Mouse (Mus musculus): ENCODE data around the gene Cntn5.

GRCm38 (mm10) chr9:10650632-10651031, 253.9 kb downstream of the Cntn5 start:
- TF ChIP-seq MYOG (IDR thresholded peaks at IDR 0.05; ENCODE audit: control insufficient read depth in 1 of 3, insufficient read depth in 1 of 3, insufficient read length in 2 of 3, low read depth in 2 of 3), result no peak
- no peak for TF ChIP-seq POLR2A (IDR thresholded peaks at IDR 0.05; ENCODE audit: insufficient read length, low read depth)
- no peak for TF ChIP-seq TCF3 (IDR thresholded peaks at IDR 0.05; ENCODE audit: insufficient read length, low read depth)
- TF ChIP-seq E2F4 (IDR thresholded peaks at IDR 0.05; ENCODE audit: insufficient read depth), result no peak
- no peak for TF ChIP-seq MAX (IDR thresholded peaks at IDR 0.05; ENCODE audit: low read depth)
- TF ChIP-seq SRF (IDR thresholded peaks at IDR 0.05; ENCODE audit: control insufficient read depth, insufficient read length, low read depth), result no peak
- no peak for TF ChIP-seq POLR2AphosphoS2 (IDR thresholded peaks at IDR 0.05; ENCODE audit: insufficient read length, low read depth)
- TF ChIP-seq TCF12 (IDR thresholded peaks at IDR 0.05; ENCODE audit: insufficient read depth, poor library complexity, severe bottlenecking), result no peak
- TF ChIP-seq CEBPB (IDR thresholded peaks at IDR 0.05; ENCODE audit: insufficient read depth, poor library complexity, severe bottlenecking), result no peak

Measured in myocyte (in vitro differentiated cells).